Mouse (Mus musculus) olfactory bulb, adult 2 months (tissue): ENCODE measurements around the gene Macrod1.

ENCODE experiments used
- CTCF ChIP-seq: fragments of 200-500 bp; IDR thresholded peaks from 2 replicates; pipeline ENCODE4 v1.5.1; 2012; ENCODE audit warnings: low read depth, mild to moderate bottlenecking, low read length, moderate library complexity; ENCODE audit not compliant: insufficient read depth
- POLR2A ChIP-seq: fragments of 200-500 bp; IDR thresholded peaks from 2 replicates; pipeline ENCODE4 v1.6.1; 2012; ENCODE audit warnings: mild to moderate bottlenecking, low read depth, low read length, moderate library complexity; ENCODE audit not compliant: insufficient read depth

GRCm38 (mm10) chr19:7239574-7239973 is 183.0 kb downstream of the Macrod1 start:
- TF ChIP-seq CTCF (no peak), POLR2A (no peak)
